Mouse (Mus musculus): ENCODE measurements at regions not wholly inside any gene's neighbourhood (a gene's known extent, or its start where the extent isn't known, plus 50 kb on each side); places are given as distances from the start of the nearest gene placed in this dataset.

DNA sequence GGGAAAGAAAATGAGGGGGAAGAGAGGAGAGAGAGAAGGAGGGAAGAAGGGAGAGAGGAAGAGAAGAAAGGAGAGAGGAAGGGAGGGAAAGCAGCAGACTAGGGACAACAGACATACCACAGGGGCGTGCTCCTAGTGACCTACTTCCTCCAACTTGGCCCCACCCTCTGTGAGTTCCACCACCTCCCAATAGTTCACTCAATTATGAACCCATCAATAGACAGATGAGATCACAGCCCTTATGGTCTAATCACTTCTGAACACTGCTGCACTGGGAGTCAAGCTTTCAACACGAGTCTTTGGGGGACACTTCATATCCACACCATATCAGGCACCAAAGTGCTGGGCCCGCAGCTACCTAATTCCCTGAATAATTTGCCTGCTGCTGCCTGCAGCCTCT, 110.7 kb downstream of the Bms1 start:
- TF ChIP-seq POLR2A (IDR thresholded peaks at IDR 0.05; ENCODE audit: low read depth, low read length) (no peak), USF1 (IDR thresholded peaks at IDR 0.05; ENCODE audit: low read depth, low read length) (no peak), EP300 (IDR thresholded peaks at IDR 0.05; ENCODE audit: low read length) (no peak), CHD2 (IDR thresholded peaks at IDR 0.05; ENCODE audit: low read length) (no peak), JUN (IDR thresholded peaks at IDR 0.05; ENCODE audit: insufficient read depth, low read depth, low read length) (no peak), CTCF (conservative IDR thresholded peaks at IDR 0.05 in 1 of 2, IDR thresholded peaks at IDR 0.05 in 1 of 2; ENCODE audit: low read depth in 2 of 2, low read length in 2 of 2) (no peak), SMC3 (IDR thresholded peaks at IDR 0.05; ENCODE audit: low read depth, low read length) (no peak)
